Mouse (Mus musculus) megakaryocyte, embryonic 14.5 days (primary cell): ENCODE results near the gene Pank3.

Experiments used
- FLI1 ChIP-seq: IDR thresholded peaks from 2 replicates; pipeline ENCODE4 v1.6.1; 2012; ENCODE audit warnings: low read length, inconsistent platforms, mixed read lengths
- GATA1 ChIP-seq: IDR thresholded peaks from 3 replicates; pipeline ENCODE4 v1.6.1; 2012; ENCODE audit warnings: mixed read lengths, low read length, inconsistent platforms, borderline replicate concordance

DNA sequence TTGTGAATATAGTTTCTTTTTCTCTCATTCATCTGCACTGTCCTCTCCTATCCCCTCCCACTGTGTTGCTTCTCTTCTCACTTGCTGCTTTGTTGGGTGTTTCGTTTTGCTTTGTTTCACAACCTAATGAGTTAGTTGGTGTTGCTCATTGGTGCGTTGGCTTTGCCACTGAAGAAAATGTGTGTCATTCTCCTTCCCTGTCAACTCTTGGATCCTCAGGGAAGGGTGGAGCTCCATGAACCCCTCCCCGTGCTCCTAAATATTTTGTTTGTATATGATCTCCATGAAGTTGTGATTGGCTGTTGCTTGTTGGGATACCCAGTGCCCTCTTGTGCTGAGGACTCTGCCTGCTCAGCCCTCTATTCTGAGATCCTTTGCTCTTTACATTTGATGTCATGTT, 11.1 kb downstream of the Pank3 start:
- TF ChIP-seq FLI1 (no peak), GATA1 (no peak)
